Mouse (Mus musculus) embryonic facial prominence, embryonic 15.5 days (tissue): ENCODE results near the gene Plcl2. TPM values are rescaled to one million over a fixed set of nuclear protein-coding genes. Genes with fewer than 3 reads are reported as not detected.
"Not testable (repeated sequence)": the region's sequence is repeated elsewhere in the genome, so short reads cannot be mapped to it uniquely, and the experiment has no call there.

Source experiments
- ATAC-seq: fragments of 200-750 bp; cut with Nextera tagmentation; 2 replicates; pipeline ENCODE4 v1.8.0; 2017; ENCODE audit warnings: low read depth, moderate TSS enrichment; ENCODE audit not compliant: insufficient number of reproducible peaks, low FRiP score, low TSS enrichment
- H3K27ac ChIP-seq: fragments of 300-500 bp; sonication (generic); replicated peaks from 2 replicates; pipeline ENCODE4 v1.5.1; 2015; ENCODE audit warnings: mild to moderate bottlenecking, inconsistent platforms
- H3K27me3 ChIP-seq: fragments of 300-500 bp; sonication (generic); 2 replicates; pipeline ENCODE4 v1.6.1; 2015; ENCODE audit warnings: inconsistent platforms
- H3K36me3 ChIP-seq: fragments of 300-500 bp; sonication (generic); 2 replicates; pipeline ENCODE4 v1.6.1; 2015; ENCODE audit warnings: mild to moderate bottlenecking, inconsistent platforms
- H3K4me1 ChIP-seq: fragments of 300-500 bp; sonication (generic); 2 replicates; pipeline ENCODE4 v1.6.1; 2015; ENCODE audit warnings: inconsistent platforms
- H3K4me2 ChIP-seq: fragments of 300-500 bp; sonication (generic); replicated peaks from 2 replicates; pipeline ENCODE4 v1.6.1; 2015; ENCODE audit warnings: mild to moderate bottlenecking, inconsistent platforms
- H3K4me3 ChIP-seq: fragments of 300-500 bp; sonication (generic); replicated peaks from 2 replicates; pipeline ENCODE4 v1.5.1; 2015; ENCODE audit warnings: mild to moderate bottlenecking, inconsistent platforms
- H3K9ac ChIP-seq: fragments of 300-500 bp; sonication (generic); 2 replicates; pipeline ENCODE4 v1.6.1; 2015; ENCODE audit warnings: inconsistent platforms
- H3K9me3 ChIP-seq: fragments of 300-500 bp; sonication (generic); replicated peaks from 2 replicates; pipeline ENCODE4 v1.6.1; 2016; ENCODE audit warnings: inconsistent platforms
- WGBS: fragments of 180-500 bp; shearing (Covaris S2); methylation state at CpG from one replicate; pipeline ENCODE4 v1.1.7; 2015; 5-methylcytosine and 5-hydroxymethylcytosine counted together
- polyA plus RNA-seq: library from polyadenylated mRNA; unstranded; fragments of >200 nt; fragmentation: Nextera tagmentation; extraction: Ambion mirVana; gene quantifications from 2 replicates; pipeline ENCODE4 v1.2.1, GENCODE M21; 2015

The Plcl2 gene
- polyA plus RNA-seq, 1 experiment from 2014 or later, result 4.2 TPM

GRCm38 (mm10) chr17:50634008-50634871 lies 125.0 kb downstream of the Plcl2 start:
- H3K27ac ChIP-seq, result no peak overlapping the region
- H3K4me2 ChIP-seq, result no peak overlapping the region
- H3K9ac ChIP-seq, result no peak overlapping the region
- ATAC-seq, result no peak
- H3K9me3 ChIP-seq, result no peaks in the 10 kb centered on the region
- H3K4me3 ChIP-seq, result no peak overlapping the region
- no peaks in the 10 kb centered on the region for H3K4me1 ChIP-seq
- H3K27me3 ChIP-seq, result no peaks in the 10 kb centered on the region
- no peaks in the 10 kb centered on the region for H3K36me3 ChIP-seq
- WGBS, result 64% methylated on average over 7 of the region's 7 CpGs

GRCm38 (mm10) chr17:50635961-50636585 lies 126.9 kb downstream of the Plcl2 start:
- no peak overlapping the region for H3K9ac ChIP-seq
- H3K27ac ChIP-seq, result no peak overlapping the region
- no peaks in the 10 kb centered on the region for H3K9me3 ChIP-seq
- H3K4me3 ChIP-seq, result no peak overlapping the region
- H3K27me3 ChIP-seq, result no peaks in the 10 kb centered on the region
- H3K36me3 ChIP-seq, result no peaks in the 10 kb centered on the region
- ATAC-seq, result no peak
- no peak overlapping the region for H3K4me2 ChIP-seq
- no peaks in the 10 kb centered on the region for H3K4me1 ChIP-seq
- WGBS, result 85% methylated on average over 8 of the region's 8 CpGs

- Histone ChIP-seq H3K27ac (no peak overlapping the region), H3K27me3 (no peaks in the 10 kb centered on the region), H3K9ac (no peak overlapping the region), H3K36me3 (no peaks in the 10 kb centered on the region), H3K4me3 (no peak overlapping the region), H3K4me1 (peaks cover 7% of the 10 kb centered on the region; the same call in 1 of the 2 replicates), H3K4me2 (no peak overlapping the region), H3K9me3 (no peaks in the 10 kb centered on the region)
- ATAC-seq, result no peak
- 85% methylated on average over 3 of the region's 3 CpGs for WGBS
Observed at GRCm38 (mm10) chr17:50638791-50639190, 129.6 kb downstream of the Plcl2 start.

- no peak overlapping the region for H3K27ac ChIP-seq
- no peak overlapping the region for H3K9ac ChIP-seq
- no peak for ATAC-seq
- peaks cover 11% of the 10 kb centered on the region; the same call in 1 of the 2 replicates for H3K4me1 ChIP-seq
- WGBS, result 95% methylated on average over 2 of the region's 2 CpGs
- no peaks in the 10 kb centered on the region for H3K27me3 ChIP-seq
- no peak overlapping the region for H3K4me2 ChIP-seq
- no peaks in the 10 kb centered on the region for H3K9me3 ChIP-seq
- no peak overlapping the region for H3K4me3 ChIP-seq
- H3K36me3 ChIP-seq, result no peaks in the 10 kb centered on the region
Observed at GRCm38 (mm10) chr17:50641076-50641610, 131.9 kb downstream of the Plcl2 start.

- Histone ChIP-seq H3K4me2 (no peak overlapping the region), H3K4me1 (peaks cover 11% of the 10 kb centered on the region; the same call in 1 of the 2 replicates), H3K4me3 (no peak overlapping the region), H3K9ac (no peak overlapping the region), H3K27ac (no peak overlapping the region), H3K27me3 (no peaks in the 10 kb centered on the region), H3K9me3 (no peaks in the 10 kb centered on the region), H3K36me3 (no peaks in the 10 kb centered on the region)
- 95% methylated on average over 1 of the region's 1 CpGs for WGBS
- ATAC-seq, result no peak
Observed at GRCm38 (mm10) chr17:50641879-50642278, 132.7 kb downstream of the Plcl2 start.

- Histone ChIP-seq H3K4me2 (no peak overlapping the region), H3K36me3 (no peaks in the 10 kb centered on the region), H3K4me1 (peaks cover 11% of the 10 kb centered on the region; the same call in 1 of the 2 replicates), H3K27ac (no peak overlapping the region), H3K9ac (no peak overlapping the region), H3K9me3 (0 out of 2 replicates have a peak, but pooled peaks cover 5% of the 10 kb centered on the region), H3K27me3 (no peaks in the 10 kb centered on the region), H3K4me3 (no peak overlapping the region)
- whole genome bisulfite sequencing, result 48% methylated on average over 6 of the region's 6 CpGs
- no peak for ATAC-seq
Observed at GRCm38 (mm10) chr17:50643356-50643755, 134.2 kb downstream of the Plcl2 start.

GRCm38 (mm10) chr17:50643989-50644388 lies 134.8 kb downstream of the Plcl2 start:
- peaks cover 11% of the 10 kb centered on the region; the same call in 1 of the 2 replicates for H3K4me1 ChIP-seq
- no peak overlapping the region for H3K9ac ChIP-seq
- no peak overlapping the region for H3K4me3 ChIP-seq
- H3K9me3 ChIP-seq, result peaks cover 5% of the 10 kb centered on the region; the same call in 1 of the 2 replicates
- H3K4me2 ChIP-seq, result no peak overlapping the region
- no peaks in the 10 kb centered on the region for H3K36me3 ChIP-seq
- WGBS, result 21% methylated on average over 6 of the region's 6 CpGs
- no peak overlapping the region for H3K27ac ChIP-seq
- no peaks in the 10 kb centered on the region for H3K27me3 ChIP-seq
- ATAC-seq, result no peak

GRCm38 (mm10) chr17:50648141-50648540 lies 138.9 kb downstream of the Plcl2 start:
- H3K27me3 ChIP-seq, H3K4me3 ChIP-seq, H3K9ac ChIP-seq, ATAC-seq, H3K9me3 ChIP-seq, H3K27ac ChIP-seq, H3K36me3 ChIP-seq, H3K4me2 ChIP-seq: not testable (repeated sequence)
- 98% methylated on average over 4 of the region's 4 CpGs for WGBS
- H3K4me1 ChIP-seq, result peaks cover 11% of the 10 kb centered on the region; the same call in 1 of the 2 replicates

- no peak for ATAC-seq
- Histone ChIP-seq H3K27me3 (no peaks in the 10 kb centered on the region), H3K4me1 (peaks cover 4% of the 10 kb centered on the region; the same call in 1 of the 2 replicates), H3K9me3 (peaks cover 5% of the 10 kb centered on the region; the same call in 1 of the 2 replicates), H3K27ac (no peak overlapping the region), H3K9ac (no peak overlapping the region), H3K36me3 (no peaks in the 10 kb centered on the region), H3K4me3 (no peak overlapping the region), H3K4me2 (no peak overlapping the region)
- 89% methylated on average over 6 of the region's 6 CpGs for WGBS
Observed at GRCm38 (mm10) chr17:50648757-50649419, 139.7 kb downstream of the Plcl2 start.

GRCm38 (mm10) chr17:50650535-50651223 lies 141.5 kb downstream of the Plcl2 start:
- WGBS, result 83% methylated on average over 14 of the region's 14 CpGs
- Histone ChIP-seq H3K4me1 (no peaks in the 10 kb centered on the region), H3K27me3 (no peaks in the 10 kb centered on the region), H3K9ac (no peak overlapping the region), H3K4me2 (no peak overlapping the region), H3K4me3 (no peak overlapping the region), H3K27ac (no peak overlapping the region), H3K36me3 (no peaks in the 10 kb centered on the region), H3K9me3 (peaks cover 5% of the 10 kb centered on the region; the same call in 1 of the 2 replicates)
- ATAC-seq, result no peak
